In the genomic region with DNA sequence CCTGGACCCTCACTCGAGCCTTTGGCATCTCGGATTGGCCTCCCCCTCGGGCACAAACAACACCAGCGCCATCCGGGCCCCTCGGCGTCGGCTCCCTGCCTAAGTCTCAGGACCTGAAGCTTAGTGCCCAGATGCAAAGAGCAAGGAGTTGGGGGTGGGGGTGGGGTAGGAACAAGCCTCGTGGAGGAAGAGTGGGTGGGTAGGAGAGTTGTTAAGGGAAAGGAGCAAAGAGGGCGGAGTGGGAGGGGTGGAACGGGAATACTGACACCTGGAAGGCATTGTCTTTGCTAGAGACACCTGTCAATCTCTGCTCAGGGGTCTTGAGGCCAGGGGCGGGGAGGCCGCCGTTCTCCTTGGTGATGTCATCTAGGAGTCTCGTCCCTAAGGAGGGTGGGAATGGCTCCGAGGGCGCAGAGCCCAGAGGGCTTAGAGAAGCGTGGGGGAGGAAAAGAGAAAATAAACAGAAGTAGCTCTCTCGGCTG, we compare ENCODE assay signal across 9 mouse cellular contexts. TPM values are rescaled to one million over a fixed set of nuclear protein-coding genes. Genes with fewer than 3 reads are reported as not detected.
DNase-seq lines count a peak whose midpoint lies in the region; ATAC-seq and TF ChIP-seq lines count a peak whose summit lies in the region.
"Had no signal": no experiment of that assay in that cellular context is flagged by ENCODE, and none has a peak within 500 bp of the region (broad histone marks: within the 10 kb centered on the region; RNA-seq: fewer than 3 reads in every experiment).

No protein-coding gene starts in this region.

- TF ChIP-seq CTCF in brain, embryonic 14.5 days (IDR thresholded peaks at IDR 0.05; ENCODE audit: borderline replicate concordance, extremely low read depth, insufficient read depth, insufficient read length) = no peak

- peaks cover 85% of the 10 kb centered on the region for H3K27me3 ChIP-seq in heart, embryonic 12.5 days (replicated peaks)
- H3K27me3 ChIP-seq in hindbrain, embryonic 11.5 days (ENCODE audit: control insufficient read depth, insufficient read depth, low read length) = peaks cover 63% of the 10 kb centered on the region
- peaks cover 95% of the 10 kb centered on the region for H3K27me3 ChIP-seq in midbrain, embryonic 13.5 days
- H3K27me3 ChIP-seq: CH12.LX had no signal

- peaks cover 25% of the 10 kb centered on the region for H3K4me1 ChIP-seq in heart, embryonic 12.5 days (replicated peaks)
- H3K4me1 ChIP-seq in hindbrain, embryonic 11.5 days (replicated peaks; ENCODE audit: control insufficient read depth, insufficient read depth, low read length) = peaks cover 22% of the 10 kb centered on the region
- peaks cover 42% of the 10 kb centered on the region for H3K4me1 ChIP-seq in midbrain, embryonic 13.5 days (replicated peaks)

- H3K9ac ChIP-seq in heart, embryonic 12.5 days = no peak overlapping the region
- peak overlapping the region; percentile 67 for H3K9ac ChIP-seq in hindbrain, embryonic 11.5 days (ENCODE audit: low read depth, low read length)
- H3K9ac ChIP-seq in midbrain, embryonic 13.5 days (replicated peaks) = peak overlapping the region; percentile 70; the same call in 1 of the 2 replicates

- H3K9me3 ChIP-seq in heart, embryonic 12.5 days (replicated peaks) = no peaks in the 10 kb centered on the region
- H3K9me3 ChIP-seq in hindbrain, embryonic 11.5 days (ENCODE audit: control insufficient read depth, low read length) = no peaks in the 10 kb centered on the region
- no peaks in the 10 kb centered on the region for H3K9me3 ChIP-seq in midbrain, embryonic 13.5 days

- ATAC-seq in heart, embryonic 12.5 days (ENCODE audit: insufficient number of reproducible peaks, low FRiP score) = no peak
- ATAC-seq in hindbrain, embryonic 11.5 days (ENCODE audit: low FRiP score) = peak; percentile 67
- ATAC-seq in midbrain, embryonic 13.5 days = peak; percentile 51

- H3K4me2 ChIP-seq in heart, embryonic 12.5 days = peak overlapping the region; percentile 81
- peak overlapping the region; percentile 71 for H3K4me2 ChIP-seq in hindbrain, embryonic 11.5 days (replicated peaks; ENCODE audit: low read depth, low read length)
- peak overlapping the region; percentile 60 for H3K4me2 ChIP-seq in midbrain, embryonic 13.5 days (replicated peaks)

- WGBS in heart, embryonic 12.5 days = under 1% methylated on average over 19 of the region's 19 CpGs
- WGBS in hindbrain, embryonic 11.5 days = 1% methylated on average over 18 of the region's 19 CpGs
- WGBS in midbrain, embryonic 13.5 days = under 1% methylated on average over 19 of the region's 19 CpGs

- DNase-seq in heart, postnatal 36 days = no peak
- DNase-seq in brain, embryonic 14.5 days (ENCODE audit: low read depth) = peak; percentile 76
- peak; percentile 74 for DNase-seq in hindbrain, embryonic 11.5 days (ENCODE audit: low spot score)
- DNase-seq in right cerebral cortex, adult 18-20 months = no peak
- no peak for DNase-seq in thymus, postnatal 0 days (ENCODE audit: low spot score)
- no peak for DNase-seq in spleen, adult 18-20 months

- no peaks in the 10 kb centered on the region for H3K36me3 ChIP-seq in heart, embryonic 12.5 days
- H3K36me3 ChIP-seq in hindbrain, embryonic 11.5 days (ENCODE audit: control insufficient read depth, insufficient read depth, low read length) = no peaks in the 10 kb centered on the region
- H3K36me3 ChIP-seq in midbrain, embryonic 13.5 days = no peaks in the 10 kb centered on the region

- H3K27ac ChIP-seq in heart, embryonic 12.5 days (ENCODE audit: poor library complexity, severe bottlenecking) = no peak overlapping the region
- peak overlapping the region; percentile 75 for H3K27ac ChIP-seq in hindbrain, embryonic 11.5 days (ENCODE audit: low read depth, low read length)
- H3K27ac ChIP-seq in midbrain, embryonic 13.5 days = peak overlapping the region; percentile 81

- intact Hi-C loops in heart, postnatal 36 days (cut with DNase I) = loop anchor here (5.0 to 10.0 kb wide), 3 partner anchors 49 to 1354 kb away; no protein-coding TSS in a partner anchor

- H3K4me3 ChIP-seq in heart, embryonic 12.5 days = peak overlapping the region; percentile 47
- H3K4me3 ChIP-seq in hindbrain, embryonic 11.5 days (ENCODE audit: low read depth, low read length) = peak overlapping the region; percentile 40
- H3K4me3 ChIP-seq in midbrain, embryonic 13.5 days (replicated peaks) = peak overlapping the region; percentile 36

- TF ChIP-seq POLR2A in brain, embryonic 14.5 days (IDR thresholded peaks at IDR 0.05; ENCODE audit: borderline replicate concordance, extremely low read depth, insufficient read depth, insufficient read length, poor library complexity, severe bottlenecking) = no peak

RNA-seq across cellular contexts. Expression of gene Nr2f2, which starts 35.7 kb away (rescaled TPM):
- 26.5 and 27.7 TPM in 2 replicates for polyA plus RNA-seq in heart, embryonic 12.5 days (2016; fragmentation: Nextera tagmentation; extraction: Ambion mirVana)
- total RNA-seq in heart, postnatal 36 days (2021) = 10 to 100 TPM; 18.9 to 23.9 TPM
- polyA plus RNA-seq in brain, embryonic 14.5 days (2012; rRNA removed) = 244 and 291 TPM in 2 replicates
- polyA plus RNA-seq in hindbrain, embryonic 11.5 days (2014; fragmentation: Nextera tagmentation; extraction: Ambion mirVana) = 95.6 and 120 TPM in 2 replicates
- 132 and 143 TPM in 2 replicates for polyA plus RNA-seq in midbrain, embryonic 13.5 days (2015; fragmentation: Nextera tagmentation; extraction: Ambion mirVana)
- polyA plus RNA-seq in thymus, postnatal 0 days (2015; fragmentation: Nextera tagmentation; extraction: Ambion mirVana) = 4.3 and 5.3 TPM in 2 replicates
- total RNA-seq: CH12.LX had no signal

Comparison
In these comparisons a context has a peak if more than half of its experiments do, and no peak if none do; other contexts are left out.
1. DNase-seq: peak in brain, embryonic 14.5 days (single experiment) and hindbrain, embryonic 11.5 days (single experiment); none in heart, postnatal 36 days (0 of 2), right cerebral cortex, adult 18-20 months (single experiment), thymus, postnatal 0 days (single experiment) and spleen, adult 18-20 months (0 of 2).
2. Peak in every context shown above with its lines, with median percentiles within 50 percentile points of each other: H3K4me2 ChIP-seq and H3K4me3 ChIP-seq.